Mouse (Mus musculus) olfactory bulb, adult 2 months (tissue): ENCODE results near the gene Tmem239.

Experiments used
- CTCF ChIP-seq: fragments of 200-500 bp; IDR thresholded peaks from 2 replicates; pipeline ENCODE4 v1.5.1; 2012; ENCODE audit warnings: low read depth, mild to moderate bottlenecking, low read length, moderate library complexity; ENCODE audit not compliant: insufficient read depth
- POLR2A ChIP-seq: fragments of 200-500 bp; IDR thresholded peaks from 2 replicates; pipeline ENCODE4 v1.6.1; 2012; ENCODE audit warnings: mild to moderate bottlenecking, low read depth, low read length, moderate library complexity; ENCODE audit not compliant: insufficient read depth

GRCm38 (mm10) chr2:130392836-130393235, 13.4 kb upstream of the Tmem239 start:
- TF ChIP-seq CTCF (no peak), POLR2A (no peak)
